Mouse (Mus musculus) hindbrain, embryonic 10.5 days (tissue): ENCODE measurements around the gene Wwox. TPM values are rescaled to one million over a fixed set of nuclear protein-coding genes. Genes with fewer than 3 reads are reported as not detected.

Experiments
- DNase-seq: peaks from one replicate; pipeline ENCODE4 v3.0.0-alpha.2; 2017; ENCODE audit warnings: low spot score
- H3K27ac ChIP-seq: fragments of 300-500 bp; sonication (generic); 2 replicates; pipeline ENCODE4 v1.5.1; 2016; ENCODE audit warnings: mild to moderate bottlenecking, moderate library complexity
- H3K27me3 ChIP-seq: fragments of 300-500 bp; sonication (generic); 2 replicates; pipeline ENCODE4 v1.6.1; 2016; ENCODE audit warnings: mild to moderate bottlenecking; ENCODE audit not compliant: poor library complexity, insufficient read depth, severe bottlenecking
- H3K36me3 ChIP-seq: fragments of 300-500 bp; sonication (generic); 2 replicates; pipeline ENCODE4 v1.6.1; 2016; ENCODE audit warnings: mild to moderate bottlenecking, moderate library complexity
- H3K4me1 ChIP-seq: fragments of 300-500 bp; sonication (generic); replicated peaks from 2 replicates; pipeline ENCODE4 v1.6.1; 2016; ENCODE audit warnings: mild to moderate bottlenecking
- H3K4me3 ChIP-seq: fragments of 300-500 bp; sonication (generic); 2 replicates; pipeline ENCODE4 v1.5.1; 2016; ENCODE audit warnings: mild to moderate bottlenecking, moderate library complexity
- H3K9me3 ChIP-seq: fragments of 300-500 bp; sonication (generic); 2 replicates; pipeline ENCODE4 v1.6.1; 2016; ENCODE audit warnings: mild to moderate bottlenecking, moderate library complexity
- WGBS: fragments of 180-500 bp; shearing (Covaris S2); methylation state at CpG from one replicate; pipeline ENCODE4 v1.1.7; 2016; 5-methylcytosine and 5-hydroxymethylcytosine counted together
- polyA plus RNA-seq: library from polyadenylated mRNA; unstranded; fragments of >200 nt; fragmentation: Nextera tagmentation; extraction: Ambion mirVana; gene quantifications from 2 replicates; pipeline ENCODE4 v1.2.1, GENCODE M21; 2016

Gene Wwox
- polyA plus RNA-seq, 1 experiment from 2014 or later: 12.5 TPM

GRCm38 (mm10) chr8:114562486-114562885 is 123.0 kb downstream of the Wwox start:
- Histone ChIP-seq H3K27me3 (no peaks in the 10 kb centered on the region; the same call in 1 of the 2 replicates), H3K36me3 (no peaks in the 10 kb centered on the region), H3K9me3 (no peaks in the 10 kb centered on the region), H3K4me1 (peaks cover 43% of the 10 kb centered on the region), H3K4me3 (no peak overlapping the region), H3K27ac (no peak overlapping the region)
- WGBS: 85% methylated on average over 13 of the region's 13 CpGs
- no peak for DNase-seq

- no peak for DNase-seq
- no peaks in the 10 kb centered on the region; the same call in 1 of the 2 replicates for H3K27me3 ChIP-seq
- H3K27ac ChIP-seq: no peak overlapping the region
- no peaks in the 10 kb centered on the region for H3K36me3 ChIP-seq
- peaks cover 43% of the 10 kb centered on the region for H3K4me1 ChIP-seq
- H3K9me3 ChIP-seq: no peaks in the 10 kb centered on the region
- no peak overlapping the region for H3K4me3 ChIP-seq
- WGBS: 89% methylated on average over 7 of the region's 7 CpGs
Observed at GRCm38 (mm10) chr8:114563361-114563760, 123.9 kb downstream of the Wwox start.

GRCm38 (mm10) chr8:114564036-114564435 is 124.6 kb downstream of the Wwox start:
- 61% methylated on average over 6 of the region's 6 CpGs for WGBS
- Histone ChIP-seq H3K9me3 (no peaks in the 10 kb centered on the region), H3K4me3 (no peak overlapping the region), H3K4me1 (peaks cover 40% of the 10 kb centered on the region), H3K36me3 (no peaks in the 10 kb centered on the region), H3K27ac (peak overlapping the region; percentile 35; the same call in 1 of the 2 replicates), H3K27me3 (no peaks in the 10 kb centered on the region; the same call in 1 of the 2 replicates)
- DNase-seq: no peak

GRCm38 (mm10) chr8:114568531-114569166 is 129.2 kb downstream of the Wwox start:
- H3K9me3 ChIP-seq: no peaks in the 10 kb centered on the region
- DNase-seq: no peak
- WGBS: 93% methylated on average over 16 of the region's 16 CpGs
- H3K27me3 ChIP-seq: no peaks in the 10 kb centered on the region
- H3K4me1 ChIP-seq: peaks cover 15% of the 10 kb centered on the region
- no peak overlapping the region for H3K4me3 ChIP-seq
- H3K27ac ChIP-seq: no peak overlapping the region
- no peaks in the 10 kb centered on the region for H3K36me3 ChIP-seq

- Histone ChIP-seq H3K27ac (no peak overlapping the region), H3K4me1 (no peaks in the 10 kb centered on the region), H3K9me3 (no peaks in the 10 kb centered on the region), H3K36me3 (no peaks in the 10 kb centered on the region), H3K27me3 (no peaks in the 10 kb centered on the region), H3K4me3 (no peak overlapping the region)
- no peak for DNase-seq
- 86% methylated on average over 4 of the region's 4 CpGs for WGBS
Observed at GRCm38 (mm10) chr8:114573014-114573746, 133.7 kb downstream of the Wwox start.

- Histone ChIP-seq H3K4me3 (no peak overlapping the region), H3K27me3 (no peaks in the 10 kb centered on the region), H3K27ac (no peak overlapping the region), H3K36me3 (no peaks in the 10 kb centered on the region), H3K9me3 (no peaks in the 10 kb centered on the region), H3K4me1 (no peaks in the 10 kb centered on the region)
- DNase-seq: no peak
- 91% methylated on average over 8 of the region's 8 CpGs for WGBS
Observed at GRCm38 (mm10) chr8:114573747-114574093, 134.3 kb downstream of the Wwox start.

- H3K36me3 ChIP-seq: no peaks in the 10 kb centered on the region
- no peak overlapping the region; the same call in 1 of the 2 replicates for H3K27ac ChIP-seq
- no peaks in the 10 kb centered on the region for H3K27me3 ChIP-seq
- WGBS: 87% methylated on average over 10 of the region's 10 CpGs
- no peaks in the 10 kb centered on the region for H3K9me3 ChIP-seq
- DNase-seq: no peak
- H3K4me3 ChIP-seq: no peak overlapping the region
- H3K4me1 ChIP-seq: peaks cover 3% of the 10 kb centered on the region; the same call in 1 of the 2 replicates
Observed at GRCm38 (mm10) chr8:114579292-114579691, 139.8 kb downstream of the Wwox start.

- Histone ChIP-seq H3K36me3 (no peaks in the 10 kb centered on the region), H3K27ac (0 out of 2 replicates have a peak overlapping the region, but pooled peaks have one; percentile 8), H3K4me1 (peaks cover 3% of the 10 kb centered on the region; the same call in 1 of the 2 replicates), H3K4me3 (no peak overlapping the region), H3K27me3 (no peaks in the 10 kb centered on the region), H3K9me3 (no peaks in the 10 kb centered on the region)
- no peak for DNase-seq
- 83% methylated on average over 1 of the region's 1 CpGs for WGBS
Observed at GRCm38 (mm10) chr8:114580684-114581083, 141.2 kb downstream of the Wwox start.

GRCm38 (mm10) chr8:114590336-114590867 is 150.9 kb downstream of the Wwox start:
- Histone ChIP-seq H3K9me3 (peaks cover 1% of the 10 kb centered on the region; the same call in 1 of the 2 replicates), H3K27me3 (no peaks in the 10 kb centered on the region), H3K4me3 (no peak overlapping the region), H3K36me3 (peaks cover 2% of the 10 kb centered on the region; the same call in 1 of the 2 replicates), H3K27ac (no peak overlapping the region), H3K4me1 (peaks cover 42% of the 10 kb centered on the region)
- 83% methylated on average over 12 of the region's 12 CpGs for WGBS
- DNase-seq: no peak

GRCm38 (mm10) chr8:114591296-114592280 is 152.1 kb downstream of the Wwox start:
- peak overlapping the region; percentile 71 for H3K27ac ChIP-seq
- peaks cover 42% of the 10 kb centered on the region for H3K4me1 ChIP-seq
- 58% methylated on average over 26 of the region's 26 CpGs for WGBS
- no peaks in the 10 kb centered on the region for H3K27me3 ChIP-seq
- H3K9me3 ChIP-seq: peaks cover 8% of the 10 kb centered on the region
- H3K36me3 ChIP-seq: peaks cover 9% of the 10 kb centered on the region
- H3K4me3 ChIP-seq: no peak overlapping the region
- peak; percentile 25 for DNase-seq

GRCm38 (mm10) chr8:114593424-114594157 is 154.1 kb downstream of the Wwox start:
- WGBS: 43% methylated on average over 19 of the region's 19 CpGs
- Histone ChIP-seq H3K27ac (peak overlapping the region; percentile 70), H3K27me3 (no peaks in the 10 kb centered on the region), H3K4me3 (no peak overlapping the region), H3K36me3 (peaks cover 9% of the 10 kb centered on the region), H3K9me3 (peaks cover 8% of the 10 kb centered on the region), H3K4me1 (peaks cover 38% of the 10 kb centered on the region)
- DNase-seq: no peak

GRCm38 (mm10) chr8:114594811-114595210 is 155.4 kb downstream of the Wwox start:
- H3K4me3 ChIP-seq: no peak overlapping the region
- WGBS: 88% methylated on average over 5 of the region's 5 CpGs
- H3K36me3 ChIP-seq: peaks cover 9% of the 10 kb centered on the region
- no peak overlapping the region for H3K27ac ChIP-seq
- H3K27me3 ChIP-seq: no peaks in the 10 kb centered on the region
- peaks cover 48% of the 10 kb centered on the region for H3K4me1 ChIP-seq
- no peak for DNase-seq
- H3K9me3 ChIP-seq: peaks cover 8% of the 10 kb centered on the region
